Mouse (Mus musculus): ENCODE data around the gene Tmem164. TPM values are rescaled to one million over a fixed set of nuclear protein-coding genes. Genes with fewer than 3 reads are reported as not detected.
A peak's percentile ranks its signal among the peaks of the same experiment; 100 is the strongest.

Gene Tmem164
- polyA plus RNA-seq, 1 experiment, result 22.6 TPM

DNA sequence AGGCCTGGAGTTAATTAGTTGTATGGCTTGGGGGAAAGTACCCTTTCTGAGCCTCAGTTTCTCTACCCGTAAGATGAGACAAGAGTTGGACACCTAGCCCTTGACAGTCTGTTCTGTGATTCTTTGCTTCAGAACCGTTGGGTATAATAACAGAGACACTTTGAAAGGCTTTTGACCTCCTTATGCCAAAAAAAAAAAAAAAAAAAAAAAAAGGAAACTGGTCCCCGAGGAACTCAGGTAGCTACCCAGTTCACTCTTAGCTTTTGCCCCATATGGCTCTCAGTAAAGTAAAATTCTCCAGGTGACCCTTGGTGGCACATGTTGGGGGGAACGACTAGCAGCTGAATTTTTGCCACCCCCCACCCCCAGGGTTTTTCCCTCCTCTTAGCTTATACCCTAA, 3.5 kb downstream of the Tmem164 start:
- DNase-seq (ENCODE audit: low read depth, low spot score), result no peak
- 34% methylated on average over 4 of the region's 4 CpGs for WGBS

DNA sequence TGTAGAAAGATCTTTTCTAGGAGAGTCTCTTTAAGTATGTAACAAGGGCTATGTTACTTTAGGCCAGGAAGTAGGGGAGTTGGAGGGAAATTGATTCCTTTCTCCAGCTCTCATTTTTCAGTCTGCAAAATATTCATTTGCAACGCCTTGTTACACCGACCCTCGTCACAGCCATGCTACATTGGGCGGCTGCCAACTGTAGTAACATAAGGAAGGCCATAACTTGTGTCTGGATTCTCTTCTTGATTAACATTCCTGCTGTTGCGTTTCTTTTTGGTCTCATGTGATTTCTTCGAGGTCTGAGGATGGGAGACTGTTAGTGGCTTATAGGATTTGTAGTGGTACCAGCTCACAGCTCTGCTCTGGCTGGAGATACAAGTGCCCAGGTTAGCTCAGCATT, 4.5 kb downstream of the Tmem164 start:
- DNase-seq (ENCODE audit: low read depth, low spot score), result no peak
- 27% methylated on average over 6 of the region's 6 CpGs for WGBS

DNA sequence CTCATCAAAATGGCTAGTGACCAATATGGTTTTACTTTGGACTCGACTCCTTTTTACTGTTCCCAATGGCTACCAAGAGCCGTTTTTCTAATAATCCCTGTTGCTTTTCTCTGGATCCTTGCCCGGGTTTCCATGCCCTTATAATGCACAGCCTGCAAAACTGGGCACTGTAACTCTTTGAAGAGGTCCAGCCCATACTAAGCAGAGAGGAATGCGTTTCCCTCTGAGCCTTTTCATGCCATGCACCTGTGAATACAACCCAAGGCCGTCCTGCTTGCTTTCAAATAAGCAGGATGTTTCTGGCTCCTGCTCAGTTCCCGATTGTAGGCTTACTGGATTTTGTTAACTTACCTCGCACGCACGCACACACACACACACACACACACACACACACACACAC, 7.3 kb downstream of the Tmem164 start:
- 57% methylated on average over 9 of the region's 9 CpGs for WGBS
- no peak for DNase-seq (ENCODE audit: low read depth, low spot score)

- no peak for DNase-seq (ENCODE audit: low read depth, low spot score)
- 30% methylated on average over 2 of the region's 2 CpGs for WGBS
Observed at GRCm38 (mm10) chrX:142693256-142693655, 12.1 kb downstream of the Tmem164 start.

DNA sequence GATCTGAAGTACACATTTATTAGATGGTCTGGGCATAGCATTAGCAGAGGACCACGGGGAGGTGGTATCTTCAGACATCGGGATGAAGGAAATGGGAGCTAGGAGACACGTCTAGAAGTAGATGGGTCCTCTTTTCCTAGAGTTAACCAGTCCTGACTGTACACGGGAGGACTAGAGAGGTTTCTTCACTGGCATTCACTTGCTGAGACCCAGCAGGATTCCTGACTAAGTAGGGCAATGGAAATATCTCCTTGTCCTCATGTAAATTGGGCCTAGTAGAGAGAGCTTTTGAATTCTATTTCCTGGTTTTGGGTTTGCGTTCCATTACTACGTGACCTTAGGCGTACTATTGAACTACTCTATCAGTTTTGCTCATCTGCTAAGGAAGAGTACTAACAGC, 13.1 kb downstream of the Tmem164 start:
- no peak for DNase-seq (ENCODE audit: low read depth, low spot score)
- 89% methylated on average over 7 of the region's 7 CpGs for WGBS

DNA sequence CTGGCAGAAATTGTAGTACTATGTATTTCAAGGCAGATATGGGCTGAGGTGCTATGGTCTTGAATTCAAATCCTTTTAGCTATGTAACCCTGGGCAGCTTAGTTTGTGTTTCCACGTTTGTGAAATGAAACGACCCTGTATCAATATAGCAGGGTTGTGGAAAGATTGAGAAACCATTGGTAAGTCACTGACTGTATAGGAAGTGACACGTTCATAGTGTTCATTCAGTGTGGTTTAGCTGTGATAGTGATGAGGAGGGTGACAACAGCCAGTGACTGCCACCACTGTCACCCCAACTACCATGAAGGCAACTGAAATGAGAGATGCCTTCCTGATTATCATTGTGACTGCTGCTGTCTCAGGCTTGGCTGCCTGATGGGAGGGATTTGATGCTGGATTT, 13.7 kb downstream of the Tmem164 start:
- DNase-seq (ENCODE audit: low read depth, low spot score), result no peak
- WGBS, result 71% methylated on average over 3 of the region's 3 CpGs

- WGBS, result 83% methylated on average over 11 of the region's 11 CpGs
Observed at GRCm38 (mm10) chrX:142696789-142697188, 15.6 kb downstream of the Tmem164 start.

DNA sequence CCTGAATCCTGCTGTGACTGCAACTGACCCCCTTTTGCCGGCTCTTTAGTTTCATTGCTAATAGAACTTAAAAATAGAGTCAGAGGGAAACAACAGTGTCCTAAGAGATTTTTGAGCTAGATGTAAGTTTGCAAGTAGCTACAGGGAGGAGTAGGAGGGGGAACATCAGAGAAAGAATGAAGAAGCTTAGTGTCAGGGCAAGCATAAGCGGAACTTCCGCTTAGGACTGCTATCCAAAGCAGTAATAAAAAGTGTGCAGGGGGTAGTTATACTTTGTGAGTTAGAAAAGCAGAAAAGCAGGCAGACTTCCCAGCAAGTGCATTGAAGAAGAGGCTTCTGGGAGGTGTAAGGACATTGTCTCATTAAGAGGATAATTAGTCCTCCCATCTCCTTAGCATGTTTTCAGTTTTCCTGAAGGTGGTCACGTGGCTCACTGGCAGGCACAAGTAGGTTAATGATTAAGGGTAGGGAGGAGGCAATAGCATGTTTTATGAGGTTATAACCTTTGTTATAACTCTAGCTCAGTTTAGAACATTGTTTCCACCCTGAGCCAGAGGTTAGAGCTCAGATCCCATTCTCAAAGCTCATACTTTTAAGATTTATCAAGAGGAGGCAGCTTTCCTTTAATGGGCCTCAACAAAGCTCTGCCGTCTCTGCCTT, 16.5 kb downstream of the Tmem164 start:
- WGBS, result 36% methylated on average over 5 of the region's 5 CpGs
- no peak for DNase-seq (ENCODE audit: low read depth, low spot score)

More at GRCm38 (mm10) chrX:142696789-142697188, 15.6 kb downstream of the Tmem164 start:
- DNase-seq (ENCODE audit: low read depth, low spot score), result no peak

GRCm38 (mm10) chrX:142698212-142698611, 17.0 kb downstream of the Tmem164 start:
- WGBS, result 34% methylated on average over 7 of the region's 7 CpGs
- DNase-seq (ENCODE audit: low read depth, low spot score), result peak; percentile 57

GRCm38 (mm10) chrX:142702094-142702493, 20.9 kb downstream of the Tmem164 start:
- no peak for DNase-seq (ENCODE audit: low read depth, low spot score)
- WGBS, result 34% methylated on average over 5 of the region's 5 CpGs

DNA sequence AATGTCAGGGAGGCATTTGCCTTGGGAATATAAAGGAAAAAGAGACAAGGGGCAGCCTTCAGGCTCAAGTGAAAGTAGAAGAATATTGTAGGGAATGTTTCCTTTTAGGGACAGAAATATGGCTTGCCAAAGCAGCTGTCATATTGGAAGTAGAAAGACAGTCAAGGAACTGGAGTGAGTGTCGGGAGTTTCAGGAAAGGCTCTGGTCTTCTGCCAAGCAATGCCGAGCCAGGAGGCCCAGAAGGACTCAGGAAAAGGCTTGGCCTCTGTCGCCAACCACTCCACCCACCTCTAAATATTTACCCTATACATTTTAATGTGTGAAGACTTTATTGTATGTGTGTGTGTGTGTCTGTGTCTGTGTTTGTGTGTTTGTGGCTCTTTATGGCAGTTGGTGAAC, 21.4 kb downstream of the Tmem164 start:
- no peak for DNase-seq (ENCODE audit: low read depth, low spot score)
- 26% methylated on average over 3 of the region's 3 CpGs for WGBS

GRCm38 (mm10) chrX:142703953-142704352, 22.7 kb downstream of the Tmem164 start:
- WGBS, result 86% methylated on average over 3 of the region's 3 CpGs
- no peak for DNase-seq (ENCODE audit: low read depth, low spot score)

- no peak for DNase-seq (ENCODE audit: low read depth, low spot score)
Observed at GRCm38 (mm10) chrX:142708257-142708656, 27.1 kb downstream of the Tmem164 start.

DNA sequence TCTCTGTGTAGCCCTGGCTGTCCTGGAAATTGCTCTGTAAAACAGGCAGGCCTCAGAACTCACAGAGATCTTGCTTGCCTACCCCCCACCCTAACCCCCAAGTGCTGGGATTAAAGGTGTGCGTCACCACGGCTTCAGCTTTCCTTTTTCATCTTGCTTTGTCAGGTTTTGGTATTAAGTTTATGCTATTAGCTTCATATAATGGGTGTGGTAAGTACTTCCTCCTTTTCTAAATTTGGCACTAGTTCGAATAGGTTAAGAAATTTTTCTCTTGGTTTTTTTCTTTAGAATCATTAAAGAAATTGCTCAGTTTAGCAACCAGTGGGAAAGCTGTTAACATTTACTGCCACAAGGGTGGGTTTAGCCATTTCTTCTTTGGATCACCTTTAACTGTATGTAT, 34.8 kb downstream of the Tmem164 start:
- no peak for DNase-seq (ENCODE audit: low read depth, low spot score)
- 77% methylated on average over 3 of the region's 3 CpGs for WGBS

DNA sequence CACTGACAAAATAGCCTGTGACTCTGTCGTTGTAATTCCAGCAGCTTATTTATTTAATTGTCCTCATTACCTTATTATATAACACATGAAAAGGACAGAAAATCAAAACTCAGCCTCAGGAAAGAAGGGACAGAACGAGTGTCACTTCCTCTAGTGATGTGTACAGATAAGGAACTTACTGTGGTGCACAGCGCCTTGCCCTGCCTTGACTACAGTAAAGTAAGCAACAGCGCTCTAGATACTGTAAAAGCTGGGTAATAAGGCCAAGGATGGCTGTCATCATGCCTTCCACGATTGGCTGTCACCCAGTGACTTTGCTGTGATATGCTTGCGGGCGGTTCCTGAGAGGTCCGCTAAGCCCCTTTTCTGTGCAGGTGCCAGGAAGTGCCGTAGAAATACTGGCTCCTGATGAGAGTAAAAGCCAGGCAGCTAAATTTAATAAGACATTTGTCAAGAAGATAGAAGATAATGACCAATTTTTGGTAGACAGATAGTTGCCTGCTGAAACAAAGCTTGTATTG, 36.8 kb downstream of the Tmem164 start:
- WGBS, result 73% methylated on average over 9 of the region's 9 CpGs
- no peak for DNase-seq (ENCODE audit: low read depth, low spot score)

DNA sequence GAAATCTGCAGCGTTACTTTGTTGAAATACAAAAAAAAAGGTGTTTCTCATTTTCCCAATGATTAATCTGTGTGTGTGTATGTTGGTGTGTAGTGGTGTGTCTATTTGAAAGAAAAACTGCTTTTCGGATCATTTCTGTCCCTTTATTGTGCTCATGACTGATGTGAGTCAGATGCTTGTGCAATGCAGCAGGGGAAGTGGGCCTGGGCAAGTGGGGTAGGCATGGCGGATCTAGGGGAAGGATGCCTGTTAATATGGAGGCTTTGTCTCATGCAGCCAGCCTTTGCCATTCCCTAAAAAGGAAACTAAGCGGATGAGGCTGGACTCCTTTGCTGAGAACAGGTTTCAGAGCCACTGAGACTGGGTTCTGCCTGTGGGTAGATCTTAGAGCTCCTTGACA, 37.6 kb downstream of the Tmem164 start:
- 86% methylated on average over 4 of the region's 4 CpGs for WGBS
- no peak for DNase-seq (ENCODE audit: low read depth, low spot score)

GRCm38 (mm10) chrX:142721897-142722296, 40.7 kb downstream of the Tmem164 start:
- DNase-seq (ENCODE audit: low read depth, low spot score), result no peak
- 55% methylated on average over 3 of the region's 3 CpGs for WGBS

- 90% methylated on average over 2 of the region's 2 CpGs for WGBS
- no peak for DNase-seq (ENCODE audit: low read depth, low spot score)
Observed at GRCm38 (mm10) chrX:142724203-142724602, 43.0 kb downstream of the Tmem164 start.

DNA sequence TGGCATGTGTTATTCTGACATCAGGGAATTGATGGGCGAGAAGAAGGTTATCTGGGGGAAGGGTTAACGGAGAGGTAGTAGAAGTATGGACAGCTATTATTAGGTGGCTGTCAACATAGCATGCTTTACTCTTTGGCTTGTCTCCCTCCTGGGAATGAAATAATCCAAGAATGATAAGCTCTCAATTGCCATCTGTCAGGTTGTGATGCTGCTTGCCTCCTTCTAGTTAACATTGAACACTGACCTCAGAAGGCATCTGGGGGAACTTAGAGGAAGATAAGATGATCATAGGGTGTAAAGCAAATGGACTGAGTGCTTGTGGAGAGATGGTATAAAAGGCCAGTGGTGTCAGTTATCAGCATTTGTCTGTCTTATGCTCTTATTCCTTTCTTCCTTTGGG, 44.4 kb downstream of the Tmem164 start:
- 83% methylated on average over 2 of the region's 2 CpGs for WGBS
- DNase-seq (ENCODE audit: low read depth, low spot score), result no peak

DNA sequence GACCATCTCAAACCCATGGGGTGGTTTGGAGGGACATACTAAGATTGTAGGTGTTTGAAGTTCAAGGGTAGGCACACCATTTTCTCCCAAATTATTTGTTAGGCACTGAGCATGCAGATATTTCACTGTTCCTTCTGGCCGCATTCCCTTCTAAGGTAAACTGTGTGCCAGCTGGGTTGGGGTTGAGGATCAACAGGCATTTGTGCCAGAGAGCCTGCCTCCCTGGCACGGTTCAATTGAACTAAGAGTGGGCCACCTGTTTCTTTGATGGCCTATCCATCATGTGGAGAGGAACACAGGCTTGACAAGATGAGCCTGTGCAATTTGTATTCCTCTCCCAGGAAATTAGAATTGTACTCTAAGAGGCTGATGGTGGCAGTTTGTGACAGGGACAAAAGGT, 45.1 kb downstream of the Tmem164 start:
- WGBS, result 59% methylated on average over 2 of the region's 2 CpGs
- no peak for DNase-seq (ENCODE audit: low read depth, low spot score)

GRCm38 (mm10) chrX:142727847-142728246, 46.6 kb downstream of the Tmem164 start:
- WGBS, result 80% methylated on average over 6 of the region's 6 CpGs
- no peak for DNase-seq (ENCODE audit: low read depth, low spot score)

DNA sequence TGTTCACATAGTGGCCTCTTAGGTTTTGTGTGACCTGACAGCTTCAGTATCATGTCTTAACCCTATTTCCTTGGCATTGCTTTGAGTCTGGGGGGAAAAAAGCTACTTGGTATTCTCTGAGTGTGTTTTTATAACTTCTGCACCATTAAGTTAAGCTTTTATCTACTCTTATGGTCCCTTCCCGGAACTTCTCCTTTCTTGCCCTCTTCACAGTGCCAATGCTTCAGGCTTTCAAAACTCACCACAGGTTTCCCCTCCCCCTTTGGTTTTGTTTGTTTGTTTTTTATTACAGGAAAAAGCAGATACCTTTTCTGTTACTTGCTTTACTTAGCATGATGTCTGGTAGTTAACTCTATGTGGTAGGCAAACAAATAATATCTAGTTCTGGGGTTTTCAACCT, 47.8 kb downstream of the Tmem164 start:
- DNase-seq (ENCODE audit: low read depth, low spot score), result no peak
- 63% methylated on average over 1 of the region's 1 CpGs for WGBS

All from large intestine, adult 2 months (tissue).